Mouse (Mus musculus) ES-E14 (cell line): ENCODE measurements around the gene Slc2a13. TPM values are rescaled to one million over a fixed set of nuclear protein-coding genes. Genes with fewer than 3 reads are reported as not detected.

Experiments
- DNase-seq: peaks from one replicate; pipeline ENCODE4 v3.0.0-alpha.2; 2013; ENCODE audit warnings: low read depth, low spot score
- H3K27ac ChIP-seq: 2 replicates; pipeline ENCODE4 v1.5.1; 2012; ENCODE audit warnings: low read depth, mild to moderate bottlenecking, low read length, moderate library complexity, mixed read lengths; ENCODE audit not compliant: poor library complexity, insufficient read depth, severe bottlenecking
- H3K36me3 ChIP-seq: 2 replicates; pipeline ENCODE4 v1.6.1; 2012; ENCODE audit warnings: mild to moderate bottlenecking, low read length, moderate library complexity, mixed read lengths; ENCODE audit not compliant: control insufficient read depth, poor library complexity, insufficient read depth, severe bottlenecking
- H3K4me1 ChIP-seq, 2 experiments: fragments of 150-350 bp in 1 of 2; sonication (generic) in 1 of 2; 2 replicates each; pipeline ENCODE4 v1.6.1; 2012; ENCODE audit warnings: low read length in 2 of 2, mild to moderate bottlenecking in 1 of 2, mixed read lengths in 1 of 2; ENCODE audit not compliant: control insufficient read depth in 2 of 2, insufficient read depth in 2 of 2, poor library complexity in 1 of 2
- H3K4me3 ChIP-seq, 2 experiments: fragments of 150-350 bp in 1 of 2; sonication (generic) in 1 of 2; 2 replicates each; pipeline ENCODE4 v1.5.1; 2012; ENCODE audit warnings: low read length in 2 of 2, low read depth in 1 of 2, mild to moderate bottlenecking in 1 of 2, mixed read lengths in 1 of 2; ENCODE audit not compliant: insufficient read depth in 1 of 2, poor library complexity in 1 of 2, severe bottlenecking in 1 of 2
- H3K9ac ChIP-seq: 2 replicates; pipeline ENCODE4 v1.6.1; 2012; ENCODE audit warnings: low read depth, mild to moderate bottlenecking, low read length, mixed read lengths; ENCODE audit not compliant: poor library complexity, insufficient read depth, severe bottlenecking
- H3K9me3 ChIP-seq: fragments of 150-350 bp; sonication (generic); 2 replicates; pipeline ENCODE4 v1.6.1; 2012; ENCODE audit warnings: low read depth, mild to moderate bottlenecking, low read length; ENCODE audit not compliant: control insufficient read depth, insufficient read depth
- CHD2 ChIP-seq: IDR thresholded peaks from 2 replicates; pipeline ENCODE4 v1.6.1; 2014; ENCODE audit warnings: mild to moderate bottlenecking, low read depth, low read length, inconsistent platforms
- HCFC1 ChIP-seq: IDR thresholded peaks from 2 replicates; pipeline ENCODE4 v1.6.1; 2012; ENCODE audit warnings: low read length, inconsistent platforms, borderline replicate concordance; ENCODE audit not compliant: insufficient read depth
- MAFK ChIP-seq: IDR thresholded peaks from 2 replicates; pipeline ENCODE4 v1.6.1; 2014; ENCODE audit warnings: mild to moderate bottlenecking, low read depth, low read length, inconsistent platforms; ENCODE audit not compliant: insufficient read depth
- ZC3H11A ChIP-seq: IDR thresholded peaks from 2 replicates; pipeline ENCODE4 v1.6.1; 2012; ENCODE audit warnings: low read depth, mild to moderate bottlenecking, inconsistent platforms, low read length, borderline replicate concordance
- ZNF384 ChIP-seq: IDR thresholded peaks from 2 replicates; pipeline ENCODE4 v1.6.1; 2012; ENCODE audit warnings: low read depth, low read length, inconsistent platforms
- in situ Hi-C, 2 experiments: fragments of 600-800 bp; cut with MboI; formaldehyde crosslinking; loops; one replicate each; pipeline ENCODE4 v1.15.1; 2025; ENCODE audit warnings: low sequenced_read_pairs in 2 of 2, inconsistent platforms in 1 of 2; ENCODE audit not compliant: unreplicated experiment in 2 of 2
- total RNA-seq: library from RNA; depleted of rRNA; stranded (reverse); fragments of 300-350 nt; gene quantifications from 2 replicates; pipeline ENCODE4 v1.2.3, GENCODE M21; 2012

The Slc2a13 gene
- total RNA-seq, 1 experiment, result 0.13 TPM

- Histone ChIP-seq H3K27ac (no peak overlapping the region), H3K36me3 (no peaks in the 10 kb centered on the region), H3K4me3 (no peak overlapping the region), H3K4me1 (no peaks in the 10 kb centered on the region), H3K9ac (no peak overlapping the region), H3K9me3 (no peaks in the 10 kb centered on the region)
- DNase-seq, result no peak
- no peak for TF ChIP-seq MAFK
- in situ Hi-C loops, result no loop called here
These were observed 17.7 kb downstream of the Slc2a13 start for GRCm38 (mm10) chr15:91555336-91555736.

- TF ChIP-seq ZC3H11A (no peak), HCFC1 (no peak), CHD2 (no peak), ZNF384 (no peak), MAFK (no peak)
- no peaks in the 10 kb centered on the region for H3K9me3 ChIP-seq
- in situ Hi-C loops, result no loop called here
- DNase-seq, result no peak
- no peak overlapping the region for H3K9ac ChIP-seq
- no peaks in the 10 kb centered on the region for H3K4me1 ChIP-seq
- no peak overlapping the region for H3K27ac ChIP-seq
- no peaks in the 10 kb centered on the region for H3K36me3 ChIP-seq
- no peak overlapping the region for H3K4me3 ChIP-seq
These were observed 24.3 kb downstream of the Slc2a13 start for GRCm38 (mm10) chr15:91548586-91549268.

- Histone ChIP-seq H3K27ac (no peak overlapping the region), H3K4me3 (no peak overlapping the region), H3K9ac (no peak overlapping the region), H3K36me3 (no peaks in the 10 kb centered on the region), H3K4me1 (no peaks in the 10 kb centered on the region), H3K9me3 (no peaks in the 10 kb centered on the region)
- no peak for DNase-seq
- in situ Hi-C loops, result no loop called here
- TF ChIP-seq MAFK (no peak), HCFC1 (no peak), ZNF384 (no peak), CHD2 (no peak), ZC3H11A (no peak)
These were observed 28.5 kb downstream of the Slc2a13 start for GRCm38 (mm10) chr15:91544586-91544985.

- DNase-seq, result no peak
- in situ Hi-C loops, result no loop called here
These were observed 34.6 kb downstream of the Slc2a13 start for GRCm38 (mm10) chr15:91538439-91538838.

GRCm38 (mm10) chr15:91526876-91527275 lies 46.2 kb downstream of the Slc2a13 start:
- no peaks in the 10 kb centered on the region for H3K4me1 ChIP-seq
- no peak overlapping the region for H3K4me3 ChIP-seq
- TF ChIP-seq HCFC1 (no peak), ZNF384 (no peak), MAFK (no peak), ZC3H11A (no peak), CHD2 (no peak)
- no peaks in the 10 kb centered on the region for H3K9me3 ChIP-seq
- no peak for DNase-seq
- no peaks in the 10 kb centered on the region for H3K36me3 ChIP-seq
- in situ Hi-C loops, result no loop called here
- no peak overlapping the region for H3K27ac ChIP-seq
- H3K9ac ChIP-seq, result no peak overlapping the region

More at GRCm38 (mm10) chr15:91538439-91538838, 34.6 kb downstream of the Slc2a13 start:
- H3K4me3 ChIP-seq, result no peak overlapping the region
- no peak overlapping the region for H3K9ac ChIP-seq
- H3K9me3 ChIP-seq, result no peaks in the 10 kb centered on the region
- H3K36me3 ChIP-seq, result no peaks in the 10 kb centered on the region
- TF ChIP-seq ZNF384 (no peak), MAFK (no peak), CHD2 (no peak), HCFC1 (no peak), ZC3H11A (no peak)
- H3K27ac ChIP-seq, result no peak overlapping the region
- H3K4me1 ChIP-seq, result no peaks in the 10 kb centered on the region
